Mouse (Mus musculus) heart, postnatal 10 days (tissue): ENCODE results near the gene Btbd35f1. TPM values are rescaled to one million over a fixed set of nuclear protein-coding genes. Genes with fewer than 3 reads are reported as not detected.
"Not testable (repeated sequence)": the region's sequence is repeated elsewhere in the genome, so short reads cannot be mapped to it uniquely, and the experiment has no call there.

Experiments
- DNase-seq, 2 experiments: peaks; one replicate each; pipeline ENCODE4 v3.0.0; 2021
- intact Hi-C: fragments of 180-260 bp; cut with DNase I; formaldehyde crosslinking; loops from one replicate; pipeline ENCODE4 v1.15.1; 2025
- total RNA-seq, 2 experiments: library from RNA; stranded (reverse); gene quantifications; 2 replicates each; pipeline ENCODE4 v1.2.3; 2021

Gene Btbd35f1
- not detected for total RNA-seq

DNA sequence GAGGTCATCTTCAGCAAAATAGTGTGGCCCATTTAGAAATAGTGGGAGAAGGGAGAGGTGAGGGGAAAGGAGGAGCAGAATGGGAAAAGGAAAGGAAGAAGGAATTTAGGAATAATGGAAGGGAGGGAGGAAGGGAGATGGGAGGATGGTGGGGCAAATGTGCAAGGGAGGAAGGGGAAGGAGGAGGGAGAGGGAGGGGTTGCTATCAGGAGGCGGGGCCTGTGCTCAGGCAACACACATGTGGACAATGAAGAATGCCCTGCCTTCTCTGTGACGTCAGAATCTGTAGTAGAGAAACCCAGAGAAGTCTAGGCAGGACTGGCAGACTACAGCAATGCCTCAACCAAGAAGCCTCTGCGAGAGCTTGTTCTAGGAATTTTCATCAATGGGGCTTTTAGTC lies at the start of gene Btbd35f1:
Gene Btbd35f1, plus strand, starts transcription at position 301 of the 400 bp plus-strand sequence.
- intact Hi-C loops, DNase-seq: not testable (repeated sequence)

DNA sequence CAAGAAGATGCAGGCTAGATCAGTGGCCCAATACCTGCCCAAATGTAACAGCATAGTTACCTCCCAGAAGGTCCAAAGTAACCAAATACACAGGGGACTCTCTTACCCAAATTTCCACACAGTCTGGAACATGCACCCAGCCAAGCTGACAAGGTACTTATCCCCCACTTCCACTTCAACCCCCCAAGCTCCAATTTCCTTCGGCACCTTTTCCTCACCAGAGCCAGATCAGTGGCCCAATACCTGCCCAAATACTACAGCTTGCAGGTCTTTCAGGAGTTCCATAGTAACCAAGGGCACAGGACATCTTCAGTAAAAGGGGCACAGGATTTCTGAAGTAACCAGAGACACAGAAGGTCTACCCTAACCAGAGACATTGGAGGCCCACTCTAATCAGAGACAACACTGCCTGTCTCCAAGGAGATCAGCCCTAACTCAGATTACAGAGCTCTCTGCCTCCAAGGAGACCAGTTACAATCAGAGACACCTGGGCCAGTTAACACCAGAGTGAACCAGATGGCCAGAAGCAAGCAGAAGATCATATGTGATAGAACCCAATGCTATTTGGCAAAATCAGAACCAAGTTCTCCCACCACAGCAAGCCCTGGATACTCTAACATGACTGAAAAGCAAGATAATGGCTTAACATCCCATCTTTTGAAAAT lies 31.2 kb downstream of the Btbd35f1 start:
- intact Hi-C loops, DNase-seq: not testable (repeated sequence)

- DNase-seq, intact Hi-C loops: not testable (repeated sequence)
Measured at GRCm38 (mm10) chrX:32601008-32601407, 41.2 kb downstream of the Btbd35f1 start.

GRCm38 (mm10) chrX:32601425-32601824 lies 41.6 kb downstream of the Btbd35f1 start:
- intact Hi-C loops, DNase-seq: not testable (repeated sequence)

Other genes starting within 250 kb of the Btbd35f1 start
- not detected for gene Gm5926, start 90.7 kb downstream of the Btbd35f1 start, total RNA-seq
- gene Btbd35f21, start 166.1 kb downstream of the Btbd35f1 start, total RNA-seq, result not detected